Mouse (Mus musculus): ENCODE measurements around the gene Urm1.
"Not testable (repeated sequence)": the region's sequence is repeated elsewhere in the genome, so short reads cannot be mapped to it uniquely, and the experiment has no call there.

Urm1 gene

GRCm38 (mm10) chr2:29865125-29865524, 45.2 kb downstream of the Urm1 start:
- no peak for DNase-seq (ENCODE audit: low spot score)

DNA sequence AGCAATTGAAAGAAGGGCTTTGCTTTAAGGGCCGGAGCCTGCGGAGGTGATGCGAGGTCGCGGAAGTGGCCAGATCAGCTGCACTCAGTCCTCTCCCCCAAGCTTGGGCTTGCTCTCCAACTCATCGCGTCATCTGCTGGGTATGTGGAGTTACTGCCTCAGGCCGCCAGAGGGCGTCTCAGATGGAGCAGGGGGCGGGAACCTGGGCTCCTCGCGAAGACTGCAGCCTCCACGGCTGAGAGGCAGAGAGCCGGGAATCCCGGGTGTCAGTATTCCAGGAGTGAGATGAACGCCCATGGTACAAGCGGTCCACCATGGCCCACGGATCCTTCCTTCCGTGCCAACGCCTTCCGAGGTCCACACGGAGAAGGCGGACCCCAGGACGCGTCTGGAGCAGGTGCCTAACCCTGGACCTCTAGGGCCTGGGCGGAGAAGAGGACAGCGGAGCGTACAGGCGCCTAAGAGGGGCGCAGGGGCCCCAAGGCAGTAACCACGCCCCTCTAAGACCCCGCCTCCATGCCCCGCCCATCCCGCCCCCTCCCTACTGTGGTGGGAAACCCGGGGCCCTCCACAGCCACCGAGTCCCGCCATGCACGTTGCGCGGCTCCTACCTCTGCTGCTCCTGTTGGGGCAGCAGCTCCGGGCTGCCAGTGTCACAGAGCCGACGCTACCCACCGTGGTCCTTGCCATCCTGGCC, 49.2 kb downstream of the Urm1 start, which contains the start of gene Cercam:
Gene Cercam (plus strand): TSS at position 216 of the 697 bp plus-strand sequence.
- peak; percentile 80 for DNase-seq (ENCODE audit: low spot score)

DNA sequence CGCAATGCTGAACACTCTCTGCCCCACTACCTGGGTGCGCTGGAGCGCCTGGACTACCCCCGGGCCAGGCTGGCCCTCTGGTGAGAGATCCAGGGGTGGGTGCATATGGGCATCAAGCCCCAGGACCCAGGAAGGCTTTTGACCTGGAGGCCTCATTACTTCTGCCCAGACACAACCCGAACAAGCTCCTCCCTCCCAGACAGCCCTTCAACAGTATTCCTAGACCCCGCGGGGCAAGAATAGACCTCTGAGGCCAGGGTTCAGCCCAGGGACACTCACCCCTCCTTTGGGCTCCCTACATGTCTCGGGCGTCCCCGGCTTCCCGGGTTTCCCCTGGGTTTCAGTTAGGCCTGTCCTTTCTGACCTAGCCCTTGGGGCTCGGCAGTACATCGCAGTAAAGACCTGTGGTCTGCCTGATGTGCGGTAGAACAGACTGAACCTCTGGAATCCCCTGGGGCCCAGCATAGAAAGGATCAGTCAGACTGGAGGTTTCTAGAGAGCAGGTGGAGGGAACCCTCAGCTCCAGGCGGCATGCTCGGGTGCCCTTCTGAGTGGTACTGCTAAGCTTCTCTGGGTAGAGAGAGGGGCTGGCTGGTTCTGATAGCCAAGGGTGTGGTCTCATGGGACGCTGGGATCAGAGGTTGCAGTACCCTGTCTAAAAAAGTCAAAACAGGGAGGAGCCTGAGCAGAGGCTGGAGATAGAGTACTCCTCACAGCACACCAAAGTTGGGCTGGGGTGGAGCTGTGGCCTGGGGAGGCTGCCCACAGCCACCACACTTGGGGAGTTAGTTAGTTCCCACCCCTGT, 50.0 kb downstream of the Urm1 start:
- DNase-seq (ENCODE audit: low spot score) = no peak

DNA sequence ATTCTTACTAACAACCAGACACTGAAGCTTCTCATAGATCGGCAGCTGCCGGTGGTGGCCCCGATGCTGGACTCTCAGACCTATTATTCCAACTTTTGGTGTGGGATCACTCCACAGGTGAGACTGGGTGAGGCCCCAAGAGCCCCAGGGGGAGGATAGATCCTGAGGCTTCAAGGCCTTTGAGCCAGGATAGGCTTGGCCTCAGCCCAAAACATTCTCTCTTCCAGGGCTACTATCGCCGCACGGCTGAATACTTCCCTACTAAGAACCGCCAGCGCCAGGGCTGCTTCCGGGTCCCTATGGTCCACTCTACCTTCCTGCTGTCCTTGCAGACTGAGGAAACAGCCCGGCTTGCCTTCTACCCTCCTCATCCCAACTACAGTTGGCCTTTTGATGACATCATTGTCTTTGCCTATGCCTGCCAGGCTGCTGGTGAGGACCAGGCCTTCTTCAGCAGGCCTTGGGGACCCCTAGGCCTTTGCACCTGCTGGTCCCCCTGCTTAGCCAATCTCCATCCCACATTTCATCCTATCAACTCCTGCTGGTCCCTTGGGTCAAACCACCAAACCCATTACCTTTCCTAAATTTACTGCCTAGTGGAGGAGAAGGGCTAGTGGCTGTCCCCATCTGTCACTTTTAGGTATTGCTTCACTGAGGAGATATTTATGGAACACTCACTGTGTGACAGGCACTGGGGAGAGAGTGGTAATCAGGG, 52.9 kb downstream of the Urm1 start:
- DNase-seq (ENCODE audit: low spot score) = no peak

DNA sequence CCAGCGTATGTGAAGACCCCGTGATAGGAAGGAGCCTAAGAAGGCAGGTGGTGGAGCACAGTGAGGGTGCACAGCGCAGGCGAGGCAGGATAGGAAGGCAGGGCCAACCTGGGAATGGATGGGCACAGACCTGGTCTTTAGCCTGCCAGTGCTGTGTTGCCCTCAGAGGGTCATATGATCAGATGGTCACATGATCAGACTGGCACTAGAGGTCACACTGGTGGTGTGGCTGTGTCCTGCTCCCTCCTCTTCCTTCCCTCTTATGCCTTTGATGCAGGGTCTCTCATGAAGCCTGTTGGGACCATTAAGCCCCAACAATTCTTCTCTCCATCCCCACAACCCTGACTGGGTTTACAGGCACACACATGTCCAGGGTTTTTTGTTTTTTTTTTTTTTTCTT, 53.9 kb downstream of the Urm1 start:
- no peak for DNase-seq (ENCODE audit: low spot score)

GRCm38 (mm10) chr2:29878061-29878460, 58.2 kb downstream of the Urm1 start:
- no peak for DNase-seq (ENCODE audit: low spot score)

GRCm38 (mm10) chr2:29879191-29879590, 59.3 kb downstream of the Urm1 start:
- DNase-seq (ENCODE audit: low spot score) = no peak

- no peak for DNase-seq (ENCODE audit: low spot score)
These were observed 60.3 kb downstream of the Urm1 start for GRCm38 (mm10) chr2:29879964-29880830.

GRCm38 (mm10) chr2:29886659-29887292, 66.9 kb downstream of the Urm1 start:
- DNase-seq (ENCODE audit: low spot score) = not testable (repeated sequence)

GRCm38 (mm10) chr2:29889066-29889944, 69.4 kb downstream of the Urm1 start, which contains the start of gene Odf2:
TSS of gene Odf2 (plus strand) at chr2:29889221.
- peak; percentile 99 for DNase-seq (ENCODE audit: low spot score)

- DNase-seq (ENCODE audit: low spot score) = peak; percentile 83
These were observed 70.3 kb downstream of the Urm1 start for GRCm38 (mm10) chr2:29889991-29890833.

- no peak for DNase-seq (ENCODE audit: low spot score)
These were observed 71.9 kb downstream of the Urm1 start for GRCm38 (mm10) chr2:29891773-29892172.

All from layer of hippocampus, adult 11-12 months (tissue).